ENCODE assay signal across 9 mouse cellular contexts in the genomic region with DNA sequence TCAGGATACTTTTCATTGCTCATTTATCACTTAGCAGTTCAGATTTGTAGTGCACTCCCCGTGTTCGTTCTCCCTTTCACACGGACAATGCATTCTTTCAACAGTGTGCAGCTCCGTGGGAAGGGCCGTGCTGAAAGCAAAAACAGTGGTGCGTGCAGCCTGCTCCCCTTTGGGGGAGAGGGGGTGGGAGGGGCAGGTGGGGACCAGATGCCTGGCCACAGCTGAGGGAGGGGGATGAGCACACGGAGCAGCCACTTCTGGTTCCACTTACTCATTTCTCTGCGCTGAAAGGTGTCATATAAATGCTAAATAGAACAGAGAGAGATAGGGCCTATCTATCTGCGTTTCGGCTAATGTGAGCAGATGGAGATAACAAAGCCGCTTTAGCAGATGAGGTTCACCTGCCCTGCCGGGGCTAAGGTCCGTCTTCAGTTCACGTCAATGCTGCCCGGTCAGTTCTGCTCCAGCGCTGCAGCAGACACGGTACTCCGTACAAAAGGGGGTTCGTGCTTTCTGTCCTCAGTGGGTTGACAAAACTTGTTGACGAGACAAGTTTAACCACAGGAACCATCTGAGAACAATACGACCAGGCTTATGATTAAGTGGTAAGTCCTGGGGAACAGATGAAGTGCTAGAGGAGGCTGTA.
DNase-seq lines count a peak whose midpoint lies in the region; ATAC-seq and TF ChIP-seq lines count a peak whose summit lies in the region.
"Had no signal": no experiment of that assay in that cellular context is flagged by ENCODE, and none has a peak within 500 bp of the region (broad histone marks: within the 10 kb centered on the region; RNA-seq: fewer than 3 reads in every experiment).

No protein-coding gene starts in this region.

- peak overlapping the region; percentile 49 for H3K27ac ChIP-seq in forebrain, embryonic 10.5 days
- no peak overlapping the region for H3K27ac ChIP-seq in forebrain, postnatal 0 days (ENCODE audit: low read depth, low read length)
- no peak overlapping the region for H3K27ac ChIP-seq in lung, embryonic 14.5 days (ENCODE audit: low read depth)
- no peak overlapping the region for H3K27ac ChIP-seq in intestine, embryonic 16.5 days (ENCODE audit: low read length)
- H3K27ac ChIP-seq in stomach, embryonic 15.5 days: no peak overlapping the region

- no peak for DNase-seq in forebrain, embryonic 10.5 days (ENCODE audit: extremely low spot score, low spot score)
- no peak for DNase-seq in forebrain, postnatal 0 days
- no peak for DNase-seq in lung, embryonic 14.5 days
- no peak for DNase-seq in lung, postnatal 14 days
- DNase-seq in ovary, postnatal 36 days (ENCODE audit: low spot score): no peak
- no peak for DNase-seq in urinary bladder, adult 18-20 months (ENCODE audit: low spot score in 2 of 2)
- DNase-seq: liver, postnatal 0 days had no signal

- H3K36me3 ChIP-seq in forebrain, embryonic 10.5 days (replicated peaks): no peaks in the 10 kb centered on the region
- H3K36me3 ChIP-seq in forebrain, postnatal 0 days (ENCODE audit: insufficient read depth): no peaks in the 10 kb centered on the region
- H3K36me3 ChIP-seq in lung, embryonic 14.5 days (ENCODE audit: insufficient read depth): no peaks in the 10 kb centered on the region
- H3K36me3 ChIP-seq in intestine, embryonic 16.5 days (ENCODE audit: control insufficient read depth, insufficient read depth, low read length): no peaks in the 10 kb centered on the region
- H3K36me3 ChIP-seq in stomach, embryonic 15.5 days: no peaks in the 10 kb centered on the region

- no peak for ATAC-seq in forebrain, postnatal 0 days
- no peak for ATAC-seq in lung, embryonic 14.5 days (ENCODE audit: insufficient read depth)
- peak; percentile 33; the same call in 1 of the 2 replicates for ATAC-seq in intestine, embryonic 16.5 days
- no peak for ATAC-seq in stomach, embryonic 15.5 days (ENCODE audit: insufficient read depth, low FRiP score, low read depth)
- ATAC-seq: liver, postnatal 0 days had no signal

- WGBS in forebrain, embryonic 10.5 days: 73% methylated on average over 21 of the region's 21 CpGs
- WGBS in forebrain, postnatal 0 days: 55% methylated on average over 21 of the region's 21 CpGs
- WGBS in lung, embryonic 14.5 days: 32% methylated on average over 21 of the region's 21 CpGs
- 38% methylated on average over 21 of the region's 21 CpGs for WGBS in intestine, embryonic 16.5 days
- WGBS in stomach, embryonic 15.5 days: 36% methylated on average over 21 of the region's 21 CpGs

- H3K9me3 ChIP-seq in forebrain, embryonic 10.5 days: no peaks in the 10 kb centered on the region
- H3K9me3 ChIP-seq in forebrain, postnatal 0 days (ENCODE audit: low read length): no peaks in the 10 kb centered on the region
- no peaks in the 10 kb centered on the region for H3K9me3 ChIP-seq in lung, embryonic 14.5 days (ENCODE audit: low read depth, low read length)
- no peaks in the 10 kb centered on the region for H3K9me3 ChIP-seq in intestine, embryonic 16.5 days (ENCODE audit: control insufficient read depth, low read length)
- H3K9me3 ChIP-seq in stomach, embryonic 15.5 days: no peaks in the 10 kb centered on the region

- H3K4me3 ChIP-seq in forebrain, embryonic 10.5 days: no peak overlapping the region
- no peak overlapping the region for H3K4me3 ChIP-seq in forebrain, postnatal 0 days (ENCODE audit: low read depth, low read length)
- no peak overlapping the region for H3K4me3 ChIP-seq in lung, embryonic 14.5 days (ENCODE audit: low read depth, low read length)
- no peak overlapping the region for H3K4me3 ChIP-seq in intestine, embryonic 16.5 days (ENCODE audit: low read length)
- H3K4me3 ChIP-seq in stomach, embryonic 15.5 days (replicated peaks): no peak overlapping the region

- H3K9ac ChIP-seq in forebrain, postnatal 0 days: no peak overlapping the region
- H3K9ac ChIP-seq in lung, embryonic 14.5 days: no peak overlapping the region
- H3K9ac ChIP-seq in intestine, embryonic 16.5 days (ENCODE audit: low read depth, low read length): no peak overlapping the region
- H3K9ac ChIP-seq in stomach, embryonic 15.5 days: no peak overlapping the region
- H3K9ac ChIP-seq: liver, postnatal 0 days had no signal

- no peak for TF ChIP-seq CTCF in forebrain, postnatal 0 days (IDR thresholded peaks at IDR 0.05; ENCODE audit: low read depth)
- TF ChIP-seq CTCF in lung, embryonic 14.5 days (IDR thresholded peaks at IDR 0.05; ENCODE audit: low read depth): no peak

- no peak overlapping the region for H3K4me2 ChIP-seq in forebrain, postnatal 0 days (ENCODE audit: low read depth)
- peak overlapping the region; percentile 27; the same call in 1 of the 2 replicates for H3K4me2 ChIP-seq in lung, embryonic 14.5 days
- peak overlapping the region; percentile 21; the same call in 1 of the 2 replicates for H3K4me2 ChIP-seq in intestine, embryonic 16.5 days (ENCODE audit: low read depth, low read length)
- H3K4me2 ChIP-seq in stomach, embryonic 15.5 days: peak overlapping the region; percentile 33; the same call in 1 of the 2 replicates

- no peaks in the 10 kb centered on the region for H3K27me3 ChIP-seq in forebrain, embryonic 10.5 days (ENCODE audit: poor library complexity, severe bottlenecking)
- H3K27me3 ChIP-seq in forebrain, postnatal 0 days (ENCODE audit: insufficient read depth, low read length): no peaks in the 10 kb centered on the region
- H3K27me3 ChIP-seq in lung, embryonic 14.5 days (ENCODE audit: insufficient read depth, low read length): no peaks in the 10 kb centered on the region
- H3K27me3 ChIP-seq in intestine, embryonic 16.5 days (replicated peaks; ENCODE audit: control insufficient read depth, insufficient read depth, low read length): no peaks in the 10 kb centered on the region
- H3K27me3 ChIP-seq in stomach, embryonic 15.5 days (replicated peaks): no peaks in the 10 kb centered on the region

- H3K4me1 ChIP-seq in forebrain, embryonic 10.5 days: peaks cover 22% of the 10 kb centered on the region
- H3K4me1 ChIP-seq in forebrain, postnatal 0 days (ENCODE audit: insufficient read depth): no peaks in the 10 kb centered on the region
- no peaks in the 10 kb centered on the region; the same call in 1 of the 2 replicates for H3K4me1 ChIP-seq in lung, embryonic 14.5 days (ENCODE audit: insufficient read depth)
- H3K4me1 ChIP-seq in intestine, embryonic 16.5 days (ENCODE audit: control insufficient read depth, insufficient read depth, low read length): peaks cover 14% of the 10 kb centered on the region
- H3K4me1 ChIP-seq in stomach, embryonic 15.5 days: peaks cover 11% of the 10 kb centered on the region; the same call in 1 of the 2 replicates
